Mouse (Mus musculus): ENCODE data around the gene Abcc12. TPM values are rescaled to one million over a fixed set of nuclear protein-coding genes. Genes with fewer than 3 reads are reported as not detected.

The Abcc12 gene
- polyA plus RNA-seq, 1 experiment from 2014 or later: 0.08 TPM

- Histone ChIP-seq H3K27me3 (ENCODE audit: control insufficient read depth, insufficient read depth, low read length) (no peaks in the 10 kb centered on the region), H3K27ac (ENCODE audit: low read depth, low read length) (no peak overlapping the region), H3K4me3 (ENCODE audit: low read depth, low read length) (no peak overlapping the region), H3K9ac (ENCODE audit: low read length) (no peak overlapping the region), H3K4me1 (ENCODE audit: control insufficient read depth, insufficient read depth, low read length) (no peaks in the 10 kb centered on the region), H3K4me2 (ENCODE audit: low read depth) (no peak overlapping the region), H3K36me3 (ENCODE audit: control insufficient read depth, insufficient read depth, low read length) (no peaks in the 10 kb centered on the region), H3K9me3 (ENCODE audit: control insufficient read depth, low read length) (no peaks in the 10 kb centered on the region)
- WGBS: 87% methylated on average over 4 of the region's 4 CpGs
- ATAC-seq (ENCODE audit: insufficient read depth, low FRiP score, low TSS enrichment) (no peak), DNase-seq (ENCODE audit: low spot score) (no peak)
Measured at GRCm38 (mm10) chr8:86474461-86474860, 106.0 kb downstream of the Abcc12 start.

DNA sequence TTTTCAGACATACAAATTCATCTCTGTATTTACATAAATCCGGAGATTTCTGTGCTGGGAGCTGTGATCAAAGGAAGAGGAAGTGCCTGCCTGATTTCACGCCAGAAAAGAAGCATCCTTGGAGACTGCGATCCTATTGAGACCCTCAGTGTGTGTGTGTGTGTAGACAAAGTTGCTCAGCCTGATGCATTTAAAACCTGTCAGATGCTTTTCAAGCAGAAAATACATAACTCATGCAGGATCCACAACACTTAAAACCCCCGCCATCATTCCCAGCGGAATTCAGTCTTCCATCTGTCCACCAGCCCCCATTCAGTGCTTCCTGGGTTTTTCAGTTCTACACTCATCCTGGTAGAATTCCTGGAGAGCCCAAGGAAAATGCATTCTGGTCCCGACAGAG is 107.4 kb downstream of the Abcc12 start:
- 71% methylated on average over 6 of the region's 6 CpGs for WGBS
- H3K9me3 ChIP-seq (ENCODE audit: control insufficient read depth, low read length): no peaks in the 10 kb centered on the region
- no peak overlapping the region for H3K4me3 ChIP-seq (ENCODE audit: low read depth, low read length)
- no peak for DNase-seq (ENCODE audit: low spot score)
- H3K36me3 ChIP-seq (ENCODE audit: control insufficient read depth, insufficient read depth, low read length): no peaks in the 10 kb centered on the region
- H3K4me2 ChIP-seq (ENCODE audit: low read depth): no peak overlapping the region
- no peaks in the 10 kb centered on the region for H3K4me1 ChIP-seq (ENCODE audit: control insufficient read depth, insufficient read depth, low read length)
- no peak overlapping the region for H3K27ac ChIP-seq (ENCODE audit: low read depth, low read length)
- ATAC-seq (ENCODE audit: insufficient read depth, low FRiP score, low TSS enrichment): no peak
- H3K27me3 ChIP-seq (ENCODE audit: control insufficient read depth, insufficient read depth, low read length): no peaks in the 10 kb centered on the region
- H3K9ac ChIP-seq (ENCODE audit: low read length): no peak overlapping the region

DNA sequence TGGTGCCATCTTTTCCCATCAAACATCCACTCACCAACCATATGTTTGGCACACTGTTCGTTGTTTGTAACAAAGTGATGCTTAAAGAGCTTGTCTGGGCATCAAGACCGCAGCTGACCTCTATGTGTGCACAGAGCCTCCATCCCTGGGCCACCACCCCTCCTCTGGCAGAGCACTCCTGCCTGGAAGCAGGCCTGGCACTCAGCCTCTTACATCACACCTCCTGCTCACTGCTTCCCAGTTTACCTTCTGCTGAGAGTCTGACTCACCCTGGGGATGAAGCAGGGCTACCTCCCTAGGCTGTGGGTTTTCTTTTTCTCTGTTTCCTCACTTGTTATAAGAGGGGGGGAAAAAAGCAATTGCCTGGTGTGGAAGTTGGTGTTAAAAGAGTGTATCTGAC is 109.8 kb downstream of the Abcc12 start:
- no peak overlapping the region for H3K9ac ChIP-seq (ENCODE audit: low read length)
- H3K4me1 ChIP-seq (ENCODE audit: control insufficient read depth, insufficient read depth, low read length): no peaks in the 10 kb centered on the region
- no peak overlapping the region for H3K27ac ChIP-seq (ENCODE audit: low read depth, low read length)
- no peaks in the 10 kb centered on the region for H3K9me3 ChIP-seq (ENCODE audit: control insufficient read depth, low read length)
- 89% methylated on average over 2 of the region's 2 CpGs for WGBS
- no peaks in the 10 kb centered on the region for H3K36me3 ChIP-seq (ENCODE audit: control insufficient read depth, insufficient read depth, low read length)
- H3K4me2 ChIP-seq (ENCODE audit: low read depth): no peak overlapping the region
- DNase-seq (ENCODE audit: low spot score) (no peak), ATAC-seq (ENCODE audit: insufficient read depth, low FRiP score, low TSS enrichment) (no peak)
- no peaks in the 10 kb centered on the region for H3K27me3 ChIP-seq (ENCODE audit: control insufficient read depth, insufficient read depth, low read length)
- H3K4me3 ChIP-seq (ENCODE audit: low read depth, low read length): no peak overlapping the region

DNA sequence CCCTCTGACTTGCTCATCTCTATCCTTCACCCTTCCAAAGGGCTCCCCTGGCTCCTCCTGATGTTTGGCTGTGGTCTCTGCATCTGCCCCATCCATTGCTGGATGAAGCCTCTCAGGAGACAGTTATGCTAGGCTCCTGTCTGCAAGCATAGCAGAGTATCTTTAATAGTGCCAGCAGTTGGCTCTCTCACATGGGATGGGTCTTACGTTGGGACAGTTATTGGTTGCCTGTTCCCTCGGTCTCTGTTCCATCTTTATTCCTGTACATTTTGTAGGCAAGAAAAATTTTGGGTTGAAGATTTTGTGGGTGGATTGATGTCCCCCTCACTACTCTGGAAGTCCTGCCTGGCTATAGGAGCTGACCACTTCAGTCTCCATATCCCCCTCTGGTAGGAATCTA is 117.3 kb downstream of the Abcc12 start:
- H3K36me3 ChIP-seq (ENCODE audit: control insufficient read depth, insufficient read depth, low read length): no peaks in the 10 kb centered on the region
- H3K9ac ChIP-seq (ENCODE audit: low read length): no peak overlapping the region
- H3K27ac ChIP-seq (ENCODE audit: low read depth, low read length): no peak overlapping the region
- 97% methylated on average over 2 of the region's 2 CpGs for WGBS
- no peak overlapping the region for H3K4me2 ChIP-seq (ENCODE audit: low read depth)
- H3K9me3 ChIP-seq (ENCODE audit: control insufficient read depth, low read length): no peaks in the 10 kb centered on the region
- H3K27me3 ChIP-seq (ENCODE audit: control insufficient read depth, insufficient read depth, low read length): no peaks in the 10 kb centered on the region
- ATAC-seq (ENCODE audit: insufficient read depth, low FRiP score, low TSS enrichment): no peak
- no peaks in the 10 kb centered on the region for H3K4me1 ChIP-seq (ENCODE audit: control insufficient read depth, insufficient read depth, low read length)
- no peak for DNase-seq (ENCODE audit: low spot score)
- H3K4me3 ChIP-seq (ENCODE audit: low read depth, low read length): no peak overlapping the region

DNA sequence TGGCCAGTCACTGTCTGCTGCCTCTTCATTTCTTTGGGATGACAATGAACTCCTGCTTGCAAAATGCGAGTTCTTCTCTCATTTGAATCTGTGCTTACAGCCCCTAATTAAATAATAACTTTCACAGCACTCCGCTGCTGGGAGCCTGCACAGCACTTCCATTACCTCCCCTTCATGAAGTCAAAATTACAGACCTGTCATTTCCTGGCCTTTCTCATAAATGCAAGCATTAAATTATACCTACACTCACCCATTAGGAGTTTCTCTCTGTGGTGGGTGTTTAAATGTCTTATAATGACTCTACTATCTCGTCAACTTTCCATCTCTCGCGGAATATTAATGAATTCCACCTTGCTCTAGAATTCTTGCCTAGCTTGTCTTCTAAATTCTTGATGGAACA is 120.1 kb downstream of the Abcc12 start:
- ATAC-seq (ENCODE audit: insufficient read depth, low FRiP score, low TSS enrichment): no peak
- H3K27ac ChIP-seq (ENCODE audit: low read depth, low read length): no peak overlapping the region
- DNase-seq (ENCODE audit: low spot score): no peak
- no peaks in the 10 kb centered on the region for H3K36me3 ChIP-seq (ENCODE audit: control insufficient read depth, insufficient read depth, low read length)
- whole genome bisulfite sequencing: 86% methylated on average over 5 of the region's 5 CpGs
- no peak overlapping the region for H3K4me3 ChIP-seq (ENCODE audit: low read depth, low read length)
- H3K4me1 ChIP-seq (ENCODE audit: control insufficient read depth, insufficient read depth, low read length): no peaks in the 10 kb centered on the region
- no peak overlapping the region for H3K4me2 ChIP-seq (ENCODE audit: low read depth)
- no peaks in the 10 kb centered on the region for H3K27me3 ChIP-seq (ENCODE audit: control insufficient read depth, insufficient read depth, low read length)
- no peaks in the 10 kb centered on the region for H3K9me3 ChIP-seq (ENCODE audit: control insufficient read depth, low read length)
- no peak overlapping the region for H3K9ac ChIP-seq (ENCODE audit: low read length)

GRCm38 (mm10) chr8:86453697-86454480 is 126.6 kb downstream of the Abcc12 start:
- Histone ChIP-seq H3K27me3 (ENCODE audit: control insufficient read depth, insufficient read depth, low read length) (no peaks in the 10 kb centered on the region), H3K27ac (ENCODE audit: low read depth, low read length) (no peak overlapping the region), H3K4me3 (ENCODE audit: low read depth, low read length) (no peak overlapping the region), H3K4me1 (ENCODE audit: control insufficient read depth, insufficient read depth, low read length) (no peaks in the 10 kb centered on the region), H3K9ac (ENCODE audit: low read length) (no peak overlapping the region), H3K4me2 (ENCODE audit: low read depth) (no peak overlapping the region), H3K9me3 (ENCODE audit: control insufficient read depth, low read length) (no peaks in the 10 kb centered on the region), H3K36me3 (ENCODE audit: control insufficient read depth, insufficient read depth, low read length) (no peaks in the 10 kb centered on the region)
- no peak for ATAC-seq (ENCODE audit: insufficient read depth, low FRiP score, low TSS enrichment)
- DNase-seq (ENCODE audit: low spot score): no peak
- WGBS: 75% methylated on average over 11 of the region's 11 CpGs

- WGBS: 95% methylated on average over 4 of the region's 4 CpGs
- no peak overlapping the region for H3K9ac ChIP-seq (ENCODE audit: low read length)
Measured at GRCm38 (mm10) chr8:86449870-86450515, 130.5 kb downstream of the Abcc12 start.

GRCm38 (mm10) chr8:86445516-86445915 is 135.0 kb downstream of the Abcc12 start:
- H3K27ac ChIP-seq (ENCODE audit: low read depth, low read length): no peak overlapping the region
- H3K4me2 ChIP-seq (ENCODE audit: low read depth): no peak overlapping the region
- no peaks in the 10 kb centered on the region for H3K36me3 ChIP-seq (ENCODE audit: control insufficient read depth, insufficient read depth, low read length)
- WGBS: 89% methylated on average over 4 of the region's 4 CpGs
- H3K27me3 ChIP-seq (ENCODE audit: control insufficient read depth, insufficient read depth, low read length): no peaks in the 10 kb centered on the region
- no peaks in the 10 kb centered on the region for H3K9me3 ChIP-seq (ENCODE audit: control insufficient read depth, low read length)
- ATAC-seq (ENCODE audit: insufficient read depth, low FRiP score, low TSS enrichment): no peak
- DNase-seq (ENCODE audit: low spot score): no peak
- no peak overlapping the region for H3K4me3 ChIP-seq (ENCODE audit: low read depth, low read length)
- no peak overlapping the region for H3K9ac ChIP-seq (ENCODE audit: low read length)
- H3K4me1 ChIP-seq (ENCODE audit: control insufficient read depth, insufficient read depth, low read length): no peaks in the 10 kb centered on the region

More at GRCm38 (mm10) chr8:86449870-86450515, 130.5 kb downstream of the Abcc12 start:
- ATAC-seq (ENCODE audit: insufficient read depth, low FRiP score, low TSS enrichment) (no peak), DNase-seq (ENCODE audit: low spot score) (no peak)
- H3K9me3 ChIP-seq (ENCODE audit: control insufficient read depth, low read length): no peaks in the 10 kb centered on the region
- no peaks in the 10 kb centered on the region for H3K4me1 ChIP-seq (ENCODE audit: control insufficient read depth, insufficient read depth, low read length)
- H3K27me3 ChIP-seq (ENCODE audit: control insufficient read depth, insufficient read depth, low read length): no peaks in the 10 kb centered on the region
- H3K27ac ChIP-seq (ENCODE audit: low read depth, low read length): no peak overlapping the region
- no peak overlapping the region for H3K4me2 ChIP-seq (ENCODE audit: low read depth)
- H3K36me3 ChIP-seq (ENCODE audit: control insufficient read depth, insufficient read depth, low read length): no peaks in the 10 kb centered on the region
- no peak overlapping the region for H3K4me3 ChIP-seq (ENCODE audit: low read depth, low read length)

DNA sequence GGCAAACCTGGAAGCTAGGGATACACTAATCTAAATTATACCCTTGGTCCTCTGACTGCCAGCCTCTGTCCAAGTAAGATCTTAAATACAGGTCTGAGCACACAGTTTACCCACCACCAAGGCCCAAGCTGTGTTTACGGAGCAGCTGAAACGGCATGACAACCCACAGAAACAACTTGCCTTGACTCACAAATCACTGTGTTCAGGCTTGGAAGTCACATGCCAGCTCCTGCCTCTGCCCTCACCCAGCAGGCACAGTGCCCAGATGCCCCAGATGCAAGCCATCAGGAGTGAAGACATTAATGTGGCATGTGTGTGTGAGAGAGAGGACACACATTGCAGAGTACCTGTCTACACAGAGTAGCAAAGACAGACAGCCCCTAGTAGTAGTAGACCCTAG is 136.7 kb downstream of the Abcc12 start:
- H3K27me3 ChIP-seq (ENCODE audit: control insufficient read depth, insufficient read depth, low read length): no peaks in the 10 kb centered on the region
- H3K27ac ChIP-seq (ENCODE audit: low read depth, low read length): no peak overlapping the region
- DNase-seq (ENCODE audit: low spot score): no peak
- H3K4me3 ChIP-seq (ENCODE audit: low read depth, low read length): no peak overlapping the region
- H3K9ac ChIP-seq (ENCODE audit: low read length): no peak overlapping the region
- peaks cover 4% of the 10 kb centered on the region; the same call in 1 of the 2 replicates for H3K4me1 ChIP-seq (ENCODE audit: control insufficient read depth, insufficient read depth, low read length)
- H3K9me3 ChIP-seq (ENCODE audit: control insufficient read depth, low read length): no peaks in the 10 kb centered on the region
- no peak for ATAC-seq (ENCODE audit: insufficient read depth, low FRiP score, low TSS enrichment)
- no peaks in the 10 kb centered on the region for H3K36me3 ChIP-seq (ENCODE audit: control insufficient read depth, insufficient read depth, low read length)
- WGBS: 92% methylated on average over 2 of the region's 2 CpGs
- no peak overlapping the region for H3K4me2 ChIP-seq (ENCODE audit: low read depth)

Measured in neural tube, embryonic 11.5 days (tissue).